Mouse (Mus musculus) c-Kit-positive CD71-positive TER-119-positive erythroid progenitor cells, embryonic 14.5 days (primary cell): Measurements from ENCODE around the gene Olfr357.

Experiments used
- DNase-seq: peaks from one replicate; pipeline ENCODE4 v3.0.0-alpha.2; 2013; ENCODE audit warnings: low spot score

The Olfr357 gene

DNA sequence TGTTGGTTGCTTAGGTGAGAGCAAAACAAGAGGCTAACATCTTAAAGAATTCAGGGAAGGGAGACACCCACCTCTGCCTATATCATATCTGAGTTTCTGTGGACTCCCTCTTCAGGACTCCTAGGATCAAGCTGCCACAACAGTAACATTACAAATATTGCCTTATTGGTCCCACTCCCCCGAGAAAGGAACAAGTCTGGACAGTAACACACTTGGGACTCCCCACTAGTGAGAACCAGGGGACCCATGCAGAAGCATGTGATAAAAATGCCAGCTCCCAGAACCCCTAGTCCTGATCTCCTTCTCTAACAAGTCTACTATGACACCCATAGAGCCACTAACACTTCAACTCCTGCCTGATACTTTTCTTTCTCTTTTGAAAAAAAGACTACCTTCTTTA lies at the start of gene Olfr357:
Gene Olfr357, plus strand, starts transcription at position 301 of the 400 bp plus-strand sequence.
- DNase-seq, result no peak

- no peak for DNase-seq
Measured at GRCm38 (mm10) chr2:36997030-36997429, 3.4 kb downstream of the Olfr357 start.

DNA sequence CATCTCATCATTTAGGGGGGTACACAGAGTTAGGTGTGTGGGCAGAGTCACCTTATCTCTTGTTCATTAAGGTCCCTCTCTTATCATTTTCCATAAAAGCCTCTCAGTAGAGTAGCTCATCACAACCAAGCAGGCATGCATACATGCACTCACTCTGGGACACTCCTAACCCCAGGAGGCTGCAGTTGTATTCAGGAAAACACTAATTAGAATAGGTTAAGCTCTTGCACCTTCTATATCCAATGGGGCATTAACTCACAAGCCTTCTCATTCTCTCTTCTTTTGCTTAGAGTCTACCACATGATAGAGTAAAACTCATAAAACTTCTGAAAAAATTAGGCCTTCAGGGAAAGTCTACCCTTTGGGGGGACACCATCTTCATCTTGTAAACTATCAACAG lies 15.6 kb downstream of the Olfr357 start, which contains the start of gene Olfr358:
Gene Olfr358, minus strand, starts transcription at position 101 of the 400 bp plus-strand sequence.
- no peak for DNase-seq
